Mouse (Mus musculus) limb, embryonic 11.5 days (tissue): ENCODE measurements around the gene Cited2. TPM values are rescaled to one million over a fixed set of nuclear protein-coding genes. Genes with fewer than 3 reads are reported as not detected.

ENCODE experiments used
- ATAC-seq: fragments of 200-750 bp; cut with Nextera tagmentation; 2 replicates; pipeline ENCODE4 v1.8.0; 2017; ENCODE audit warnings: low read depth; ENCODE audit not compliant: insufficient number of reproducible peaks, low FRiP score, low TSS enrichment
- DNase-seq: peaks from one replicate; pipeline ENCODE4 v3.0.0-alpha.2; 2015; ENCODE audit warnings: low spot score
- H3K27ac ChIP-seq: fragments of 300-500 bp; sonication (generic); replicated peaks from 2 replicates; pipeline ENCODE4 v1.5.1; 2014; ENCODE audit warnings: low read depth, mild to moderate bottlenecking, low read length
- H3K27me3 ChIP-seq: fragments of 300-500 bp; sonication (generic); 2 replicates; pipeline ENCODE4 v1.6.1; 2014; ENCODE audit warnings: mild to moderate bottlenecking, low read length, mixed read lengths; ENCODE audit not compliant: control insufficient read depth, insufficient read depth
- H3K36me3 ChIP-seq: fragments of 300-500 bp; sonication (generic); 2 replicates; pipeline ENCODE4 v1.6.1; 2014; ENCODE audit warnings: mild to moderate bottlenecking, low read length, moderate library complexity, mixed read lengths; ENCODE audit not compliant: control insufficient read depth, insufficient read depth
- H3K4me1 ChIP-seq: fragments of 300-500 bp; sonication (generic); 2 replicates; pipeline ENCODE4 v1.6.1; 2014; ENCODE audit warnings: low read length, mixed read lengths; ENCODE audit not compliant: control insufficient read depth, insufficient read depth
- H3K4me2 ChIP-seq: fragments of 300-500 bp; sonication (generic); 2 replicates; pipeline ENCODE4 v1.6.1; 2014; ENCODE audit warnings: low read depth, mild to moderate bottlenecking, moderate library complexity; ENCODE audit not compliant: severe bottlenecking
- H3K4me3 ChIP-seq: fragments of 300-500 bp; sonication (generic); 2 replicates; pipeline ENCODE4 v1.5.1; 2014; ENCODE audit warnings: low read depth, low read length
- H3K9ac ChIP-seq: fragments of 300-500 bp; sonication (generic); 2 replicates; pipeline ENCODE4 v1.6.1; 2014; ENCODE audit warnings: mild to moderate bottlenecking, low read length
- H3K9me3 ChIP-seq: fragments of 300-500 bp; sonication (generic); 2 replicates; pipeline ENCODE4 v1.6.1; 2016; ENCODE audit warnings: low read length; ENCODE audit not compliant: control insufficient read depth
- WGBS: fragments of 180-500 bp; shearing (Covaris S2); extraction: QIAGEN DNeasy Blood & Tissue Kit; methylation state at CpG from one replicate; pipeline ENCODE4 v1.1.7; 2014; 5-methylcytosine and 5-hydroxymethylcytosine counted together
- polyA plus RNA-seq: library from polyadenylated mRNA; unstranded; fragments of >200 nt; fragmentation: Nextera tagmentation; extraction: Ambion mirVana; gene quantifications from 2 replicates; pipeline ENCODE4 v1.2.1, GENCODE M21; 2014

The Cited2 gene
- 70.7 and 73.1 TPM in 2 replicates for polyA plus RNA-seq

DNA sequence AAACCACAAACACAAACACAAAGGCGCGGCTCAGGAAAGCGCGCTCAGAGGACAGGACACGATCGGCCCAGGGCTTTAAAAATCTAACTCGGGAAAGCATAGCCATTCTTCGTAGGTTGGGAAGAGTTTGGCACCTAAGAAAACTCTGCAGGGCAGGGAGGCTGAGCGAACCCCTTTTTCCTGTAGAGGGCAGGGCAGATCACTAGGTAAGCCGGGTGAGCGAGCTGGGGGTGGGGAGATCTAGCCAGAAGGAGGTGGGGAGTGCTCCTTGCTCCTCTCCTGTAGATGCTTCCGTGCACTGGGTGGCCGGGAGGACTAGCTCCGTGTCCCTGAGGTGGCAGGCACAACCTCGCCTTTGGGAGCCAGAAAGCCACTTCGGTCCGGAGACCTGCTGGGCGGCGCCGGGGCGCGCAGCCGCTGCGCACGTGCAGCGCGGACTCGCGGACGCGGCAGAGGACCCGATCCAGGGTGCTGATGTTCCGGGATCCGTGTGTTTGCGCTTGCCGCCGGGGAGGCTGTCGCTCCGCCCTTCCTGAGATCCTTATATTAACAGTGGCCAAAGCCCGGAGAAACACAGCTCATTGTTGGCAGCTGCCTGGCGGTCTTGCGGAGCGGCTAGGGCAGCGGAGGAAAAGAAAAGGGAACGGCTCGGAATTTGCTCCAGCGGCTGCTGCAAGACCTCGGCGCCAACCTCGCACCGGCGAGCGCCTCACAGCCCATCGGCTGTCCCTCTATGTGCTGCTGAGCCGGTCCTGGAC lies at the start of gene Cited2:
Cited2 (plus strand) TSS at position 566 of the 758 bp plus-strand sequence.
- Histone ChIP-seq H3K4me1 (peaks cover 14% of the 10 kb centered on the region; the same call in 1 of the 2 replicates), H3K36me3 (peaks cover 2% of the 10 kb centered on the region; the same call in 1 of the 2 replicates), H3K4me3 (peak within 1 kb of the TSS; percentile 93), H3K9ac (peak within 1 kb of the TSS; percentile 97), H3K27ac (peak within 1 kb of the TSS; percentile 99), H3K27me3 (no peaks in the 10 kb centered on the region), H3K4me2 (peak within 1 kb of the TSS; percentile 83), H3K9me3 (no peaks in the 10 kb centered on the region)
- WGBS: under 1% methylated on average over 55 of the region's 55 CpGs
- ATAC-seq: peak; percentile 84
- DNase-seq: peak; percentile 99

GRCm38 (mm10) chr10:17674454-17674853 lies 48.6 kb upstream of the Cited2 start:
- Histone ChIP-seq H3K4me1 (no peaks in the 10 kb centered on the region), H3K4me2 (no peak overlapping the region), H3K9ac (no peak overlapping the region), H3K4me3 (no peak overlapping the region), H3K36me3 (no peaks in the 10 kb centered on the region), H3K27me3 (no peaks in the 10 kb centered on the region), H3K9me3 (no peaks in the 10 kb centered on the region), H3K27ac (no peak overlapping the region)
- ATAC-seq (no peak), DNase-seq (no peak)
- 88% methylated on average over 5 of the region's 5 CpGs for WGBS

DNA sequence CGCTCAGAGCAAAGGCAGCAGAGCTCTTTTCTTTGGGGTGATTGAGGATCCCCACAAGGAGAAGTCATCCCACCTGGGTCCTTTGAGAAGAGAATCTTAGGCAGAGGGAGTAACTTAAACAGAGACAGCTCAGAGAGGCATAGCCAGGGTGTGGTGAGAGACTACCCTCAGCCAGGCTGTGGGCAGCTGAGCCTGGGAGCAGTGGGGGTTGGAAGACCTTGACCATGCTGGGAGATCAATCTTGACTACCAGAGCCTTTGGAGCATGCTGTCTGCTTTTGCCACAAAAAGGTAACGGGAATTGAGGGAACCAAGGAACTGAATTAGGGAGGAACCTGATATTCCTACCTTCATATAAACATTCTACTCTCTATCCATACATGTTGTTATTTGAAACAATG lies 48.1 kb upstream of the Cited2 start:
- 93% methylated on average over 2 of the region's 2 CpGs for WGBS

GRCm38 (mm10) chr10:17676464-17676863 lies 46.6 kb upstream of the Cited2 start:
- Histone ChIP-seq H3K9ac (no peak overlapping the region), H3K36me3 (no peaks in the 10 kb centered on the region), H3K4me1 (no peaks in the 10 kb centered on the region), H3K4me3 (no peak overlapping the region), H3K9me3 (no peaks in the 10 kb centered on the region), H3K4me2 (no peak overlapping the region), H3K27me3 (no peaks in the 10 kb centered on the region), H3K27ac (no peak overlapping the region)
- DNase-seq: no peak
- 86% methylated on average over 3 of the region's 3 CpGs for WGBS
- ATAC-seq: no peak

More for the DNA sequence above, 48.1 kb upstream of the Cited2 start:
- Histone ChIP-seq H3K4me2 (no peak overlapping the region), H3K27me3 (no peaks in the 10 kb centered on the region), H3K4me3 (no peak overlapping the region), H3K4me1 (no peaks in the 10 kb centered on the region), H3K27ac (no peak overlapping the region), H3K9me3 (no peaks in the 10 kb centered on the region), H3K9ac (no peak overlapping the region), H3K36me3 (no peaks in the 10 kb centered on the region)
- DNase-seq (no peak), ATAC-seq (no peak)

GRCm38 (mm10) chr10:17677308-17677707 lies 45.7 kb upstream of the Cited2 start:
- no peak overlapping the region for H3K9ac ChIP-seq
- DNase-seq: no peak
- no peak overlapping the region for H3K4me2 ChIP-seq
- ATAC-seq: no peak
- 80% methylated on average over 4 of the region's 4 CpGs for WGBS
- no peaks in the 10 kb centered on the region for H3K36me3 ChIP-seq
- no peaks in the 10 kb centered on the region for H3K4me1 ChIP-seq
- H3K27me3 ChIP-seq: no peaks in the 10 kb centered on the region
- no peak overlapping the region for H3K27ac ChIP-seq
- no peak overlapping the region for H3K4me3 ChIP-seq
- H3K9me3 ChIP-seq: no peaks in the 10 kb centered on the region

GRCm38 (mm10) chr10:17680432-17681382 lies 42.3 kb upstream of the Cited2 start:
- no peaks in the 10 kb centered on the region for H3K4me1 ChIP-seq
- no peak overlapping the region for H3K4me3 ChIP-seq
- H3K9ac ChIP-seq: no peak overlapping the region
- no peaks in the 10 kb centered on the region for H3K36me3 ChIP-seq
- no peak overlapping the region for H3K27ac ChIP-seq
- no peak overlapping the region for H3K4me2 ChIP-seq
- no peaks in the 10 kb centered on the region for H3K9me3 ChIP-seq
- H3K27me3 ChIP-seq: no peaks in the 10 kb centered on the region
- DNase-seq (no peak), ATAC-seq (no peak)
- 63% methylated on average over 8 of the region's 8 CpGs for WGBS

DNA sequence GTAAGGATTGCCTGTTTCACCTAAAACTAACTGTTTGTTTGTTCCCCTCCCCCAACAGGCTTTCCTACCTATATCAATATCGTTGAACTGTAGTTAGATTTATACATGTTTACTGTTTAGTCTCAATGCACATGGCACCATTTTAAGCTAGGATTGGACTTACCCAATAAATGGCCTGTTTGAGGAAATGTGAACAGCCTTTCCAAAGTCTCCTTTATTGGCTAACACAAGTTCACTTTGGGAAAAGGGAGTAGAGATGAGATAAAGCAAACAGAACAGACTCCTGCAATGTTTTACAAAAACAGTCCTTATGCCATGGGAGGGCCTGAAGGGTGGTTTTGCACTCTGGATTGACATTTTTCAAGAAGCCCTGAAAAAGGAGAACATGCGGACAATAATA lies 41.6 kb upstream of the Cited2 start:
- Histone ChIP-seq H3K4me1 (no peaks in the 10 kb centered on the region), H3K27me3 (no peaks in the 10 kb centered on the region), H3K9ac (no peak overlapping the region), H3K9me3 (no peaks in the 10 kb centered on the region), H3K36me3 (no peaks in the 10 kb centered on the region), H3K27ac (no peak overlapping the region), H3K4me3 (no peak overlapping the region), H3K4me2 (no peak overlapping the region)
- whole genome bisulfite sequencing: 94% methylated on average over 2 of the region's 2 CpGs
- DNase-seq (no peak), ATAC-seq (no peak)

DNA sequence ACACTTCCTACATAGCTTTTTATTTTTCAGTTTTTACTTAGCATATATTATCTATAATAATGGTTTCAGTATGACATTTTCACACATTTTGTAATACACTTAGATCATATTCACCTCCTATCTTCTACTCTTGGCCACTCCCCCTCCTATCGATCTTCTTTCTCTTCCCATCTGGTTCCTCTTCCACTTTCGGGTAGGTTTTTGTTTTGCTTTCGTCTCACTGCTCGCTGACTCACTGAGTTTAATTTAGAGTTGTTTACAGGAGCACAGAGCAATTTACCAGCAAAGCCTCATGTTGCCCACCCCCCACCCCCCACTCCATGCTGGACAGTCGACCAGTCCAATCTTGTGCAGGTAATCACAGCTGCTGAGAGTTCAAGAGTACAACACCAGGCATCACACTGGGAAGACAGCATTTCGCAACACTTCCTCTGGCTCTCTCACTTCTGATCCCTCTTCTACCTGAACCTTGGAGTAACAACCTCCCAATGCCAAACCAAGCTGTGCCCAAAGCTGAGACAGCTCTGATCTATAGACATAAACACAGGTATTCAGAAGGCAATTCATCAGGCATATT lies 39.1 kb upstream of the Cited2 start:
- Histone ChIP-seq H3K36me3 (no peaks in the 10 kb centered on the region), H3K4me3 (no peak overlapping the region), H3K27me3 (no peaks in the 10 kb centered on the region), H3K9me3 (no peaks in the 10 kb centered on the region), H3K4me2 (no peak overlapping the region), H3K9ac (no peak overlapping the region), H3K4me1 (no peaks in the 10 kb centered on the region), H3K27ac (no peak overlapping the region)
- ATAC-seq (no peak), DNase-seq (no peak)
- 60% methylated on average over 6 of the region's 6 CpGs for WGBS
